Mouse (Mus musculus): ENCODE results near the gene Wwox. TPM values are rescaled to one million over a fixed set of nuclear protein-coding genes. Genes with fewer than 3 reads are reported as not detected.

Wwox gene
- polyA plus RNA-seq, 1 experiment from 2014 or later: 13.3 TPM

DNA sequence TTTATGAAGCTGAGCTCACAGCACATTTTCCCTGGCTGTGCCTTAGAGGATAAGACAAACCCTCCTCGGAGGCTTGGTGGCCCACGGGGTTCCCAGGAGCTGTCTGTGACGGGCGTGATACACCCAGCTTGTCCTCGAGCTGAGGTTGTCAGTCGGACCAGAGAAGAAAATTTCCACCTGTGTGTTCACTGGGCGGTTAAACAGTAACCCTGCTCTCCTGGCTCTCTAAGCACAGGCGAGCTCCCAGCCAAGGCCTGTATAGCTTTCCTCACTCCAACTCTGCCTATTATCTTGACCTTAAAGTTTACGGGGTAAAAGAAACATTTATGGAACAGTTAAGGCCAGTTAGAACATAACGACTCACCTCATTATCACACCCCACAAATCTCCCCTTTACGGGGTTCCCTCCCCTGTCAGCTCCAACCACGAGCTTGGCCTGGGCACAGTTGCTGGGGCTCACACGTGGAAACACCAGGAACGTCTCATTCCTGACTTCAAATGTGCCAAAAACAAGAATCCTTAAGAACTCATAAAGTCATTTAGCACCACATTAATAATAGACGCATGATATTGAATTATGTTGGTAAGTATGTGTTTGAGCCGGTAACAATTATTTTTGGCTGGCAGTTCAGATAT is 129.2 kb downstream of the Wwox start:
- WGBS: 94% methylated on average over 16 of the region's 16 CpGs
- no peak for ATAC-seq

GRCm38 (mm10) chr8:114573014-114573746 is 133.7 kb downstream of the Wwox start:
- H3K27me3 ChIP-seq (ENCODE audit: control insufficient read depth, insufficient read depth, low read depth, low read length): no peaks in the 10 kb centered on the region
- WGBS: 84% methylated on average over 4 of the region's 4 CpGs
- no peak overlapping the region for H3K27ac ChIP-seq (ENCODE audit: low read length)
- no peak for ATAC-seq
- H3K9ac ChIP-seq (ENCODE audit: low read depth, low read length): no peak overlapping the region
- no peaks in the 10 kb centered on the region; the same call in 1 of the 2 replicates for H3K4me1 ChIP-seq (ENCODE audit: control insufficient read depth, insufficient read depth, low read length)
- H3K4me3 ChIP-seq (ENCODE audit: low read depth, low read length): no peak overlapping the region
- H3K4me2 ChIP-seq (ENCODE audit: low read length): no peak overlapping the region
- no peaks in the 10 kb centered on the region for H3K36me3 ChIP-seq (ENCODE audit: control insufficient read depth, insufficient read depth, low read length)
- 0 out of 2 replicates have a peak, but pooled peaks cover 1% of the 10 kb centered on the region for H3K9me3 ChIP-seq (replicated peaks; ENCODE audit: control insufficient read depth, low read length, poor library complexity, severe bottlenecking)

More for the DNA sequence above, 129.2 kb downstream of the Wwox start:
- Histone ChIP-seq H3K4me3 (ENCODE audit: low read depth, low read length) (no peak overlapping the region), H3K9me3 (replicated peaks; ENCODE audit: control insufficient read depth, low read length, poor library complexity, severe bottlenecking) (no peaks in the 10 kb centered on the region), H3K27ac (ENCODE audit: low read length) (no peak overlapping the region), H3K27me3 (ENCODE audit: control insufficient read depth, insufficient read depth, low read depth, low read length) (no peaks in the 10 kb centered on the region), H3K36me3 (ENCODE audit: control insufficient read depth, insufficient read depth, low read length) (no peaks in the 10 kb centered on the region), H3K4me1 (ENCODE audit: control insufficient read depth, insufficient read depth, low read length) (no peaks in the 10 kb centered on the region), H3K4me2 (ENCODE audit: low read length) (no peak overlapping the region), H3K9ac (ENCODE audit: low read depth, low read length) (no peak overlapping the region)

GRCm38 (mm10) chr8:114573747-114574093 is 134.3 kb downstream of the Wwox start:
- 93% methylated on average over 8 of the region's 8 CpGs for WGBS
- no peak for ATAC-seq
- Histone ChIP-seq H3K36me3 (ENCODE audit: control insufficient read depth, insufficient read depth, low read length) (no peaks in the 10 kb centered on the region), H3K27me3 (ENCODE audit: control insufficient read depth, insufficient read depth, low read depth, low read length) (no peaks in the 10 kb centered on the region), H3K4me3 (ENCODE audit: low read depth, low read length) (no peak overlapping the region), H3K4me2 (ENCODE audit: low read length) (no peak overlapping the region), H3K27ac (ENCODE audit: low read length) (no peak overlapping the region), H3K9ac (ENCODE audit: low read depth, low read length) (no peak overlapping the region), H3K9me3 (replicated peaks; ENCODE audit: control insufficient read depth, low read length, poor library complexity, severe bottlenecking) (peaks cover 5% of the 10 kb centered on the region; the same call in 1 of the 2 replicates), H3K4me1 (ENCODE audit: control insufficient read depth, insufficient read depth, low read length) (no peaks in the 10 kb centered on the region; the same call in 1 of the 2 replicates)

DNA sequence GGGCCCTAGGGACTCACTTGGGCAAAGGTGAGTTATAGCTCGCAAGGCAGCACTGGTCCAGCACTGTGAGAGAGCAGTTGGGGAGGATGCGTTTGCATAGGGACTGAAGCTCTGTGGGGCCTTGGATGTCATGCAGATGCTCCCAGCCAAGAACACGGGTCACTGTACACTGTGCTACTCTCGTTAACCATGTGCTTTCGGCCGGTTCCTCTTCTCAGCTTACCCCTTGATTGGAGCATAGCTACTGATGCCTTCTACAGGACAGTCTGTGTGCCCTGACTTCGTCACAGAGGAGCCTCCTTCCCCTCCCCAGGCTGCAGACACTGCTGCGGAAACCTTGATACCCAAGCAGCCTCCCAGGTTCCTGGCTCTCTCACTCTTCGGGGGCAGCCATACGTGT is 139.8 kb downstream of the Wwox start:
- WGBS: 78% methylated on average over 10 of the region's 10 CpGs

GRCm38 (mm10) chr8:114580684-114581083 is 141.2 kb downstream of the Wwox start:
- Histone ChIP-seq H3K36me3 (ENCODE audit: control insufficient read depth, insufficient read depth, low read length) (no peaks in the 10 kb centered on the region), H3K4me2 (ENCODE audit: low read length) (no peak overlapping the region), H3K27me3 (ENCODE audit: control insufficient read depth, insufficient read depth, low read depth, low read length) (no peaks in the 10 kb centered on the region), H3K9me3 (replicated peaks; ENCODE audit: control insufficient read depth, low read length, poor library complexity, severe bottlenecking) (peaks cover 5% of the 10 kb centered on the region; the same call in 1 of the 2 replicates), H3K4me1 (ENCODE audit: control insufficient read depth, insufficient read depth, low read length) (no peaks in the 10 kb centered on the region), H3K4me3 (ENCODE audit: low read depth, low read length) (no peak overlapping the region), H3K9ac (ENCODE audit: low read depth, low read length) (no peak overlapping the region), H3K27ac (ENCODE audit: low read length) (no peak overlapping the region)
- 43% methylated on average over 1 of the region's 1 CpGs for WGBS
- ATAC-seq: no peak

More for the DNA sequence above, 139.8 kb downstream of the Wwox start:
- Histone ChIP-seq H3K27me3 (ENCODE audit: control insufficient read depth, insufficient read depth, low read depth, low read length) (no peaks in the 10 kb centered on the region), H3K4me1 (ENCODE audit: control insufficient read depth, insufficient read depth, low read length) (no peaks in the 10 kb centered on the region), H3K4me2 (ENCODE audit: low read length) (no peak overlapping the region), H3K36me3 (ENCODE audit: control insufficient read depth, insufficient read depth, low read length) (no peaks in the 10 kb centered on the region), H3K27ac (ENCODE audit: low read length) (no peak overlapping the region), H3K9me3 (replicated peaks; ENCODE audit: control insufficient read depth, low read length, poor library complexity, severe bottlenecking) (peaks cover 5% of the 10 kb centered on the region; the same call in 1 of the 2 replicates), H3K9ac (ENCODE audit: low read depth, low read length) (no peak overlapping the region), H3K4me3 (ENCODE audit: low read depth, low read length) (no peak overlapping the region)
- no peak for ATAC-seq

DNA sequence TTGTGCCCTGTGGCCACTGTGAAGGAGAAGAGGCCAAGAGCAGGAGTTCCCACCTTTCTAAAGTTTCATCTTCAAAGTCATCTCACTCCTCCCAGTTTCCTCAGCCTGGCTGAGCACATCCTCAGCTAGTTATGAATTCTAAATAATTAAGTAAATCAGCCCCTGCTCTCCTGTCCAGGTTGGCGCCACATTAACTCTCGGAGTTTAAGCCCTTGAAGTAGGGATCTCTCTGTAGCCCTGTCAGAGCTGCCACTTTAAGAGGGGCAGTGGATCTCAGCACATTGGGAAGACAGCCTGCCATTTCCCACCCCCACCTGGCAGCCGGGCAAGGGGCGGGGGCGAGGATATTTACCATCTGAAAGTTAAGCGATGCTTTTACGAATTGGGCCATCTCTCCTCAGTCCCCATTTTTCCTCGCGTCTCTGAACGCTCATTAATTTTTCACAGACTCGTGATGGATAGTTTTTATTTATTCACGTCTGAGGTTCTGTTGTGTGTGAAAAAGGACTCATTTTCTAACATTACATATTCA is 150.9 kb downstream of the Wwox start:
- H3K27ac ChIP-seq (ENCODE audit: low read length): no peak overlapping the region

DNA sequence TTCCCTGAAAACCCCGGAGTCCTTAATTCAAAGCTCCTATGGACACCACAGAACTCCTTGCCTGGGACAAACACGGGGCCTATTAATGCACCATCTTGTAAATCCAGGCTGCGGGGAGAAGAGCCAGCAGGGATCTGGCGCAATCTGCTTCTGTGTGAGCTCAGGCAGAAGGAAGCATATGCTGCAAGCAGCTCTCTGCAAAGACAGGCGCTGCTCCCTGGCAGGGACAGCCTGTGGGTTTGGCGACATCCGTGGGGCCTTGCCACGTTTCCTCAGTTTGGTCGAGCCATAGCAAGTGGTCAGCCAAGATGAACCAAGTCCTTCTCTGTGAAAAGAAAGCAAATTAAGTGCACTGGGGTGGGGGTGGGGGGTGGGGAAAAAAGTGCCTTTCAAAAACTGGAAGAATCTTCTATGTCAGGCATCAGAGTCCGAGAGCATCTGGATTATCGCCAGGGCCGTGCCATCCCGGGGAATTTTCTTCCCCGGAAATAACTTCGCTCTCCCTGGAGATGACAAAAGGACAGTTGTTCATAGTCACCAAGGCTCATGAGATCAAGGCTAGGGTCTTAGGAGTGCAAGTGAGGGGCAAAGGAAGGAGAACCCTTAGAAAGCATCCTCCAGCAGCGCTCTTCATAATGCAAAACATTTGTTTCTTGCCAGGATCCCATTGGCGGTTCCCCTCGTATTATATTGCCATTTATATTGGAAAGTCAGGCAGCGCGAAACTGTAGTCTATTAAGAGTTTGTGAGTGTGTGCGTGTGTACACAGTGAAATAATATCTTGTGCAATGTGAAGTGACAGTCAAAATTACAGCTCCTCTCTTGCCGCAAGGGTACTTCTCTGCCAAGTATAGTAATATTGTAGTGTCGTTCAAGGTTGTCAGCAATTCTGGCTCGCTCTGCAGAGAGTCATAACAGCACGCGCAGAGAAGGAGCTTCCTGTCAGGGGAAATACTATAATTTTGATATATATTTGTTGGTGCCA is 152.1 kb downstream of the Wwox start:
- WGBS: 27% methylated on average over 26 of the region's 26 CpGs
- 0 out of 2 replicates have a peak, but pooled peaks have one; percentile 51 for ATAC-seq
- Histone ChIP-seq H3K4me2 (ENCODE audit: low read length) (no peak overlapping the region; the same call in 1 of the 2 replicates), H3K27me3 (ENCODE audit: control insufficient read depth, insufficient read depth, low read depth, low read length) (peaks cover 3% of the 10 kb centered on the region; the same call in 1 of the 2 replicates), H3K27ac (ENCODE audit: low read length) (no peak overlapping the region), H3K4me1 (ENCODE audit: control insufficient read depth, insufficient read depth, low read length) (peaks cover 9% of the 10 kb centered on the region), H3K4me3 (ENCODE audit: low read depth, low read length) (no peak overlapping the region), H3K36me3 (ENCODE audit: control insufficient read depth, insufficient read depth, low read length) (no peaks in the 10 kb centered on the region), H3K9ac (ENCODE audit: low read depth, low read length) (no peak overlapping the region), H3K9me3 (replicated peaks; ENCODE audit: control insufficient read depth, low read length, poor library complexity, severe bottlenecking) (no peaks in the 10 kb centered on the region; the same call in 1 of the 2 replicates)

More for the DNA sequence above, 150.9 kb downstream of the Wwox start:
- H3K36me3 ChIP-seq (ENCODE audit: control insufficient read depth, insufficient read depth, low read length): no peaks in the 10 kb centered on the region
- no peaks in the 10 kb centered on the region for H3K9me3 ChIP-seq (replicated peaks; ENCODE audit: control insufficient read depth, low read length, poor library complexity, severe bottlenecking)
- H3K4me1 ChIP-seq (ENCODE audit: control insufficient read depth, insufficient read depth, low read length): peaks cover 9% of the 10 kb centered on the region
- H3K4me2 ChIP-seq (ENCODE audit: low read length): no peak overlapping the region
- 64% methylated on average over 12 of the region's 12 CpGs for WGBS
- H3K27me3 ChIP-seq (ENCODE audit: control insufficient read depth, insufficient read depth, low read depth, low read length): peaks cover 3% of the 10 kb centered on the region; the same call in 1 of the 2 replicates
- ATAC-seq: no peak
- H3K4me3 ChIP-seq (ENCODE audit: low read depth, low read length): no peak overlapping the region
- no peak overlapping the region for H3K9ac ChIP-seq (ENCODE audit: low read depth, low read length)

DNA sequence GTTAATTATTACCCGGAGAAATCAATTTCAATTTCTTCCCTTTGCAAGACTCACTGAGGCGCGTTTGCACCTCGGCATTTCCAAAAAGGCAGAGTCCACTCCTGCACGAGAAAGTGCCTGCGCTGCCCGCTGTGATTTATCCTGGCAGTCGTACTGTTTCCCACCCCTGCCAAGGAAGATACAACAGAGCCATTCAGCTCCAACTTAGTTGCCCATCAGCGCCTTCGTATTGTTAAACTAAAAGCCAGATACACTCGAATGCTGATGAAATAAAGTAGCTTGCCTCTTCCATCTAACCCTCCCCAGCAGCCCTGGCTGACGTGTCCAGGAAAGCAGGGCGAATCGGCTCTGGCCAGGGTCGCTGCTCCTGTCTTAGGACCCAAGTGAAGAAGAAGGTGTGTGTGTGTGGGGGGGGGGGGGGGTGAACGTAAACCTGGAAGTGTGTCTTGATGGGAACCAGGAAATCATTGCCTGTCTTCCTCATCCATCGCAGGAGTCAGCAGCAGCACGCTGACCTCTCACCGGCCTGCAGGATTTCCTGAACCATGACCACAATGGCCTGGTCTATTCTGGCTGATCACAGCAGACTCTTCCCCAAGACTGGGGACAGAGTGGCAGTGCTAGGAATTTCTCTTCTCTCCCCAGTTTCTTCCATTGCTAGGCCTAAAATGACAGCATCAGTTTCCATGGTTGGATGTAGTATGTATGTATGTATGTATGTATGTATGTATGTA is 154.1 kb downstream of the Wwox start:
- H3K4me2 ChIP-seq (ENCODE audit: low read length): peak overlapping the region; percentile 29
- no peak overlapping the region for H3K4me3 ChIP-seq (ENCODE audit: low read depth, low read length)
- H3K4me1 ChIP-seq (ENCODE audit: control insufficient read depth, insufficient read depth, low read length): peaks cover 9% of the 10 kb centered on the region
- H3K36me3 ChIP-seq (ENCODE audit: control insufficient read depth, insufficient read depth, low read length): no peaks in the 10 kb centered on the region
- no peaks in the 10 kb centered on the region; the same call in 1 of the 2 replicates for H3K9me3 ChIP-seq (replicated peaks; ENCODE audit: control insufficient read depth, low read length, poor library complexity, severe bottlenecking)
- H3K27ac ChIP-seq (ENCODE audit: low read length): no peak overlapping the region
- H3K27me3 ChIP-seq (ENCODE audit: control insufficient read depth, insufficient read depth, low read depth, low read length): peaks cover 3% of the 10 kb centered on the region; the same call in 1 of the 2 replicates
- ATAC-seq: no peak
- 22% methylated on average over 19 of the region's 19 CpGs for WGBS
- H3K9ac ChIP-seq (ENCODE audit: low read depth, low read length): no peak overlapping the region

All from midbrain, embryonic 16.5 days (tissue).